Mouse (Mus musculus) small intestine, adult 2 months (tissue): ENCODE results near the gene Akr1c19.
"Not testable (repeated sequence)": the region's sequence is repeated elsewhere in the genome, so short reads cannot be mapped to it uniquely, and the experiment has no call there.

Experiments used
- CTCF ChIP-seq: fragments of 200-500 bp; IDR thresholded peaks from 2 replicates; pipeline ENCODE4 v1.5.1; 2012; ENCODE audit warnings: low read depth, mild to moderate bottlenecking, control low read depth, inconsistent platforms, low read length, moderate library complexity, mixed read lengths; ENCODE audit not compliant: insufficient replicate concordance, insufficient read length; ENCODE audit errors: extremely low read depth
- POLR2A ChIP-seq: fragments of 200-500 bp; IDR thresholded peaks from 2 replicates; pipeline ENCODE4 v1.6.1; 2012; ENCODE audit warnings: low read depth, mild to moderate bottlenecking, control low read depth, inconsistent platforms, low read length, moderate library complexity

GRCm38 (mm10) chr13:4181321-4181720 lies 47.2 kb upstream of the Akr1c19 start:
- not testable (repeated sequence) for TF ChIP-seq POLR2A, CTCF
